Mouse (Mus musculus): Measurements from ENCODE around the gene Slc17a6. TPM values are rescaled to one million over a fixed set of nuclear protein-coding genes. Genes with fewer than 3 reads are reported as not detected.

Slc17a6 gene
- 0.14 and 0.22 TPM in 2 replicates for polyA plus RNA-seq (2012; rRNA removed)

DNA sequence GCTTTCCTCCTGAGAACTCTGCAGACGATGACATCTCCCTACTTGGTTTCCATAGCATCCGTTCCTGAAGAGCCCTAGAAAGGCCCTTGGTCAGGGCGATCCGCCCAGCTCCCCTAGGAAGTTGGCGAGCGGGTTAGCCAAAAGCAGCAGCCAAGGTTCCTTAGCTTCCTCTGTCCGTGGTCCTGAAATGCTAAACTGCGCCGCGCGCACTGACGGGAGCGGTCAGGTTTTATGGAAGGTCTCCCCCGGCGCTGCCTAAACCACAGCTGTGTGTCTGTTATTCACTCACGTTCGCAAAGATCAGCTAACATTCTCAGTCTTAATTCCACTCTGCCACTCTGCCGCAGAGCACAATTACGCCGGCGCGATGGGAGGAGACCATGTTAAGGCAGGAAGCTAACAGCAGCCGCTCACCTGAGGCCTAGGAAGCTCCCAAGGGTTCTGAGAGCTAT lies at the start of gene Slc17a6:
TSS of gene Slc17a6 (plus strand) at position 313 of the 452 bp plus-strand sequence.
- DNase-seq (ENCODE audit: low read depth) = no peak

GRCm38 (mm10) chr7:51600021-51600420 lies 21.8 kb upstream of the Slc17a6 start:
- no peak for DNase-seq (ENCODE audit: low read depth)

DNA sequence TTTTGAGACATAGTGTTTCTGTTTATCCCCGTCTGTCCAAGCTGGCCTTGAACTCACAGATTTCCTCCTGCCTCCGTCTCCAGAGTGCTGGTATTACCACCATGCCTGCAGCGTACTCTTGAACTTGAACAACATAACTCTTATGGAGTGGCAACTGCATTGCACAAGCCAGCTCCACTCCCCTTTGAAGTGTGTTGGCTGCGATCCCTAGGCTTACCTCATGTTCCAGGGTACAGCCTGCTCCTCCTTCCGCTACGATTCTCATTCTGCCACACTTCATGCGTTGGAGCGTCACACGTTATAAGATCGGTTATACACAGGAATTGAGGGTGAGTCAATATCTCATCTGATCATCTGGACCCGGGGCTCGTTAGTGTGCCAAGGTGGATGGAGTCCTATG lies 18.1 kb upstream of the Slc17a6 start:
- DNase-seq (ENCODE audit: low read depth) = no peak

GRCm38 (mm10) chr7:51614404-51614803 lies 7.4 kb upstream of the Slc17a6 start:
- no peak for DNase-seq (ENCODE audit: low read depth)

DNA sequence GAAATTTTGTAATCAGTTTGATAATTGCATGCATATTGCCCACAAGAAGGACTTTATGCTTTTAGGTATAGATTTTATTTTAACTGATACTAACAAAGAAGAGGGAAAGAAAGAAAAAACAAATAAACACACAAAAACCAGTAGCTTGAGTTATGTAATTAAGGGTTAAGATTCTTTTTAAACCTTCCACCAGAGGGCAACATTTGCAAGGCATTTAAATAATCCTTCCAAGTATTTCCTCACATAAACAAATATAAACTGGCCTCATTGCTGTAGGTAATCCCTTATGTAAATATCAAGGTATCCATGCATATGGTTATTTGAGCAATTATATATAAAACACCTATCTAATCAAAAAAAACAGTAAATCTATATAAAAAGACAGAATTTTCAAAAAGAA lies 3.9 kb upstream of the Slc17a6 start:
- DNase-seq (ENCODE audit: low read depth) = no peak

GRCm38 (mm10) chr7:51618412-51618811 lies 3.4 kb upstream of the Slc17a6 start:
- DNase-seq (ENCODE audit: low read depth) = no peak

GRCm38 (mm10) chr7:51619977-51620376 lies 1.8 kb upstream of the Slc17a6 start:
- DNase-seq (ENCODE audit: low read depth) = no peak

GRCm38 (mm10) chr7:51622196-51622595 lies 390 bp downstream of the Slc17a6 start:
- DNase-seq (ENCODE audit: low read depth) = no peak

DNA sequence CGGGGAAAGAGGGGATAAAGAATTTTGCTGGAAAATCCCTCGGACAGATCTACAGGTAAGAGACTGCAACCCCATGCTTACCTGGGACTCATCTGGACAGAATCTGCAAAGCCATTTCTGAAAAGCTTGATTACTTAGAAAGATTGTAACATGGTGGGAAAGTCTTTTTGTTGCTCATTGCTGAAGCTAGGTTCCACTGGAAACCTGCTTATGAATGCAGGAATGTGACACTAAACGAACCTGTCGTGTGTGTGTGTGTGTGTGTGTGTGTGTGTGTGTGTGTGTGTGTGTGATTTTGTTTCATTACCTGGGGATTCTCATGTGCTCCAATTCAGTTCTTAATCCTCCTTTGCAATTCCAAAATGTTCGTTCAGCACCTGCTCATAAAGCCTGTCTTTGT lies 860 bp downstream of the Slc17a6 start:
- no peak for DNase-seq (ENCODE audit: low read depth)

DNA sequence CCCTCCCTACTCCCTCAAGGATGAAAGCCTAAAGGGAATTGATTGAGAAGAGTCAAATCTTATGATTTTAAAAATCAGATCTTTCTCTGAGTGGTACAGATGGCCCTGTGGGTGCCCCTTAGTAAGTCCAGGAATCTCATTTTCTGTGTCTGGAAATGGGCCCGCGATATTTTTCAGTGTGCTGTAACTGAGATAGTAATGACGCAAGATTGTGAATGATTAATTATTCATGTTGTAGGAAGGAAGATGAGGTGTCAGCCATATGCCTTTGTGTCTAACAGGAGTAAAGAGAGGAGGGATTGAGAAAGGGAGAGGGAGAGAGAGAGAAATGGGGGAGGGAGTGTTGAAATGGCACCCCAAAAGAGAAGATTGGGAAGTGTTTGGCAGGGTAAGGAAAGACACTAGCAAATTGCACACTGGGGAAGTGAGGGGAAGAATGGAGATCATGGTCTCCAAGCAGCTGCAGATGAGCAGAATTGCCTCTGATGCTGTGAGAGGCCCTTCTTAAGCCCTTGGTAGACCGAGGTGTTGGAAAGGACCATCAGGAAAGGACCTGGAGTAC lies 2.6 kb downstream of the Slc17a6 start:
- DNase-seq (ENCODE audit: low read depth) = no peak

DNA sequence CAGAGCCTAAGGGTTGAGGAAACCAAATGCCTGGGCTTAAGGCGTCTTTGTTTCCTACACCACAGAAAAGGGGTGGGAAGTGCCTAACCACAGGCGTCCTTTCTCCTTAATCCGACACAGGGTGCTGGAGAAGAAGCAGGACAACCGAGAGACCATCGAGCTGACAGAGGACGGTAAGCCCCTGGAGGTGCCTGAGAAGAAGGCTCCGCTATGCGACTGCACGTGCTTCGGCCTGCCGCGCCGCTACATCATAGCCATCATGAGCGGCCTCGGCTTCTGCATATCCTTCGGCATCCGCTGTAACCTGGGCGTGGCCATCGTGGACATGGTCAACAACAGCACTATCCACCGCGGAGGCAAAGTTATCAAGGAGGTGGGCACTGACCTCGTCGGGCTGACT lies 3.4 kb downstream of the Slc17a6 start:
- DNase-seq (ENCODE audit: low read depth) = no peak

DNA sequence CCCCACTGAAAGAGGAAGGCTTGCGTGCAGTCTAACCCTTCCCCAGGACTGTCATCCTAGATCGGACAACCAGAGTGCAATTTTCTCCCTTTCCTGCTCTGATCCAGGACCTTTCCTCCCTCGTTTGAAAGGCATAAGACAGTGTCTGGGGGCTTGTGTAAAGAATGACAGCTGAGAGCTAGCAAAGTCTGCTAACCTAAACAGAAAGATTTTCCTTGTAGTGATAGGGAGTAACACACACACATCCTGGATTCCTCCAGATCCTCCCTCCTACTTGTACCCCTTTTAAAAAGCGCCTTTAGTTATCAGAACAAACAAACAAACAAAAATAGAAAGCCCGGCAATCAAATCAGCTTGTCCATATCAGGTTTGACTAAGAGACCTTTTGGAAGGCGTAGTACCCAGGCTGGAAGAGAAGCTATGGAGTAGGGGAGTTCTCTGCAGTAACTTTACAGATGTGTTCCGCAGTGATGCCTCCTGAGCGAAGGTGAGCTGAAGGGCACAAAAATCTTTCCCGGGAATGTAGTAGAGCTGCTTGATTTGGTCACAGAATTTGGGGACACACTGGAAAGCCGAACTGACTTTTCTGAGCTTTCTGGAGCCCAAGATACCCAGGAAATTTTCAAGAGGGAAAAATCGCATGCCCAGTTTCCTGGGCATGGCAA lies 3.9 kb downstream of the Slc17a6 start:
- DNase-seq (ENCODE audit: low read depth) = no peak

GRCm38 (mm10) chr7:51626451-51627000 lies 4.7 kb downstream of the Slc17a6 start:
- DNase-seq (ENCODE audit: low read depth) = no peak

- no peak for DNase-seq (ENCODE audit: low read depth)
Observed at GRCm38 (mm10) chr7:51627001-51627631, 5.3 kb downstream of the Slc17a6 start.

DNA sequence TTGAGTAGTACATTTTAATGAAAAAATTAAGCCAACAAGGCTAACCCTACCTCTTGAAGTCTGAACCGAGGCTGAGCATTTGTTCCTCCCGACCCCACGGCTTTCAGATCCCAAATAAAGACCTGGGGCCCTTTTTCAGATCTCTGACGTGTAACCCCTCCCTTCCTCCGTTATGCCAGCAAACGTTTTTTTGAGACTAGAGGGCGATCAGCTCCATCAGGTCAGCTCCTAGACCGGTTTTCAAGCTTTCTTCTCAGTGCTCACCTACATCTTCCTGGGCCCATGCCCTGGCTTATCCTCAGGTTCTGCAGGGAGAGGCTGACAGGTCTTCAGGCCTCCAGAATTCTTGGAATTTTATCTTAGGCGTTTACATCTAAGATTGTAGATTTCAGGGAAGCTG lies 5.9 kb downstream of the Slc17a6 start:
- DNase-seq (ENCODE audit: low read depth) = no peak

DNA sequence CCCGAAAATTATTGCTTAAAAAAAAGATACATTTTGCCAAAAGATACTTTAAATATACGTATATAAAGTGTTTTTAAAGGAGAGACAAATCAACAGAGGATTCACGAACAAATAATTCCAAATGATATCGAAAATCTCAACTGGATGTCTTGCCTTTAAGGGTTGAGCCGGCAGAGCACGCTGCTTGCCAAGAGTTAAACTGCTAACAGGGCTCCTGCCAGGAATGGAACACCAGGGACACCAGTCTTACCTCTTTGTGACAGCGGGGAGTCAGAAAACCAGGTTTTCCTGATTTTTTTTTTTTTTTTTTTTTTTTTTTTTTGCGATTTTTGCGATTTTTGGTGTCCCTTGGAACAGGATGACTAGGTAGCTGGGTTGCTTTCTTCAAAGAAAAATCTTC lies 6.5 kb downstream of the Slc17a6 start:
- DNase-seq (ENCODE audit: low read depth) = no peak

GRCm38 (mm10) chr7:51629206-51629605 lies 7.4 kb downstream of the Slc17a6 start:
- DNase-seq (ENCODE audit: low read depth) = no peak

- DNase-seq (ENCODE audit: low read depth) = no peak
Observed at GRCm38 (mm10) chr7:51631171-51631570, 9.4 kb downstream of the Slc17a6 start.

DNA sequence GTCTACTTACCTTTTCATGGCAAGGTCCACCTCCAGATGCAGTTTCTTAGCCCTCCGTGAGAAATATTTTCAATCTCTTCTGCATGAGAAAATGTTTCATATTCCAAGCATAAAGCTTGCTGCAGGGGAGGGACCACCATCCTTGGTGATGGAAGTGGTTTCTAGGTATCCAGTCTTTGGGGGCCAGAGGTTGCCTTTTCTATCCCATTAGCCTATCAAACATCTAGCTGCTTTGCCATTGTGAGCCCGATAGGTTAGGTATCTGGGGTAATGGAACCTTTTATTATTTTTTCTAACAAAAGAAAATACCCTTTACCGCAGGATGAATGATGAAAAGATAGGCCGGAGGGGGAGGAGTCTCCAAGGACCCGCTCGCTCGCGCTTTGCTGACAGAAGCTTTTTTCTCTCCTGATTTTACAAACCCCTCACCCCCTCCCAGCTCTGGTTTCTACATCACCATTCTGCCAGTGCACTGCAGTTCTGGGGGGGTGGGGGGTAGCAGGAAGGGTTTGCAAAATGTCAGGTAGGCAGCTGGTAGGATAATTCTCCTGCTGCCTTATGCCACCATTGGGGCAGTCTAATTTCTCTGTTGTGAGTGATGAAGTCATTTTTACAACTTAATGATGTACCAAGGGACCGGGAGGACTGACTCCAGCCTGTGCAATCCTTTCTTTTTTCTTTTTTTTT lies 10.9 kb downstream of the Slc17a6 start:
- no peak for DNase-seq (ENCODE audit: low read depth)

DNA sequence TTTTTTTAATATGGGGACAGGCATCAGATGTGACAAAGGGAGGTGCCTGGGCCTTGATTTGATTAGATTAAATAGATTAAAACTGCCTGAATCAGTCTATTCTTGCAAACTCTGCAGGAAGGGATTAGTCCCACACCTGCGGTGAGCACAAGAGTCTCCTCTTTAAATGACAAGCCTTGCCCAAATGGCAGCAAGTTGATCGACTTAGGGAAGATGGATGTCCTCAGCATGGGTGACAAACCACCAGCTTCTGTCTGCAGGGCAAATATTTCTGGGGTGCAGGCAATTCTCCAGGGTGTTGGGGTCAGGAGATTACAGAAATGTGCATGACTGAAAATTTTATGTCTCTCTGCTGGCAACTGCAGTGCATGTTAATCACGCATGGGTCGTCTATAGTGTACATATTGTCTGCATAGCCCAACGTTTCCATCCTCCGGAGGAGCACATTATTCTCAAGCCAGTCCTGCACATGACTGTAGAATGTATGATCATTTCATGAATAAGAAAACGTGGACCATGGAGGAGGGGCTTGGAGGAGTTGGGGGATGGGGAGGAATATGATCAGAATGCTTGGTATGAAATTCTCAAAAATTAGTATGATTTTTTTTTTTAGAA lies 11.5 kb downstream of the Slc17a6 start:
- DNase-seq (ENCODE audit: low read depth) = no peak

GRCm38 (mm10) chr7:51657152-51657551 lies 35.3 kb downstream of the Slc17a6 start:
- no peak for DNase-seq (ENCODE audit: low read depth)

DNA sequence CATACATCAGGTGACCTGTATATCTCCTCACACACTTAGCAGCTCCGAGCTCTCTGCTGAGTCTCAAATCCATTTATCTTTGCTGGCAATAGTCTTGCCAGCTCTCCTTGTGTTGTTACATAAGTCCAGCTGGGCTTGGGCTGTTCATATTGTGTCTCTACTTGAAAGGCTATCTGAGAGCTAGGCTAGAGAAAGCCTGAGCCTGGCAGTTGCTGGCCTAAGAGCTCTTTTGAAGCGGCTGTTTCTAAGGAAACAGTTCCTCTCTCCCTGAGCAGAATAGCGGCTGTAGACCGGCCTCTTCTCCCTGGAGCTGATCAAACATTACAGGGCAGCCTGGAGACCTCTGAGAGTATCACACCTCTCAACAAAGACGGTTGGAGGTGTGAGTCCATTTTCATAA lies 40.6 kb downstream of the Slc17a6 start:
- no peak for DNase-seq (ENCODE audit: low read depth)
